Mouse (Mus musculus) bone marrow macrophage, adult 2 months (primary cell): ENCODE results near the gene 4930562C15Rik.

Experiments used
- CTCF ChIP-seq: IDR thresholded peaks from 2 replicates; pipeline ENCODE4 v1.5.1; 2012; ENCODE audit warnings: low read depth, mild to moderate bottlenecking, low read length, moderate library complexity
- POLR2A ChIP-seq: IDR thresholded peaks from 2 replicates; pipeline ENCODE4 v1.6.1; 2012; ENCODE audit warnings: mild to moderate bottlenecking, low read depth, low read length, borderline replicate concordance

- no peak for TF ChIP-seq POLR2A
- TF ChIP-seq CTCF = no peak
Observed at GRCm38 (mm10) chr16:4904878-4905277, 69.7 kb downstream of the 4930562C15Rik start.
